Mouse (Mus musculus): ENCODE measurements around the gene Vmn1r45.

DNA sequence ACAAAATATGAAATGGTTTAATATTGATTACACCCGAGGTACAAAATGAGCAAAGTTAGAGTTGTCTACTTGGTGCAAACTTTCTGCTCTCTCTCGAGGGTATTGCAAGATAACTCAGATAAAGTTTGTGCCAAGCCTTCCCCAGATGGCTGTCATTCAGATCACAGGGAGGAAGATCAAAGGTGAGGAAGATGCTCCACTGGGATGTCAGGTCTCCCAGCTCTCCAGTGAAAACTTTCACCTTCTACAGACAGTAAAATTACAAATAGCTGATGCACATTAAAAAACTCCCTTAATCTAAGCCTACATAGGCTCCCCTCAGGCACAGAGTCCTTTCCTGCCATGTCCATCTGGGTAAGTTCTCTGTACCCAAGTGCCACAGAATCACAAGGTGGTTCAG lies 28.6 kb upstream of the Vmn1r45 start, which contains the start of gene Vmn1r46:
- no peak for TF ChIP-seq CTCF (IDR thresholded peaks at IDR 0.05)
- no peak for TF ChIP-seq EP300 (IDR thresholded peaks at IDR 0.05)
